Mouse (Mus musculus): ENCODE data around the gene Cacfd1. TPM values are rescaled to one million over a fixed set of nuclear protein-coding genes. Genes with fewer than 3 reads are reported as not detected.

Gene Cacfd1
- polyA plus RNA-seq (2016; fragmentation: Nextera tagmentation; extraction: Ambion mirVana): 16.5 and 19.1 TPM in 2 replicates

GRCm38 (mm10) chr2:27009714-27010244 lies at the start of gene Cacfd1:
TSS of gene Cacfd1 (plus strand) at chr2:27009926.
- Histone ChIP-seq H3K4me3 (peak within 1 kb of the TSS; percentile 70), H3K9me3 (replicated peaks) (no peaks in the 10 kb centered on the region), H3K36me3 (peaks cover 16% of the 10 kb centered on the region), H3K4me2 (peak within 1 kb of the TSS; percentile 85), H3K27ac (peak within 1 kb of the TSS; percentile 69), H3K9ac (peak within 1 kb of the TSS; percentile 82), H3K4me1 (peaks cover 24% of the 10 kb centered on the region), H3K27me3 (replicated peaks) (0 out of 2 replicates have a peak, but pooled peaks cover 4% of the 10 kb centered on the region)
- ATAC-seq: peak; percentile 95
- WGBS (ENCODE audit: insufficient replicate concordance): under 1% methylated on average over 43 of the region's 43 CpGs

GRCm38 (mm10) chr2:26960756-26961155 lies 49.0 kb upstream of the Cacfd1 start:
- no peak overlapping the region for H3K9ac ChIP-seq
- H3K4me1 ChIP-seq: peaks cover 42% of the 10 kb centered on the region
- H3K4me2 ChIP-seq: no peak overlapping the region
- no peak overlapping the region for H3K27ac ChIP-seq
- no peak for ATAC-seq
- H3K9me3 ChIP-seq (replicated peaks): no peaks in the 10 kb centered on the region
- H3K27me3 ChIP-seq (replicated peaks): no peaks in the 10 kb centered on the region
- no peak overlapping the region for H3K4me3 ChIP-seq
- peaks cover 68% of the 10 kb centered on the region for H3K36me3 ChIP-seq
- WGBS (ENCODE audit: insufficient replicate concordance): 76% methylated on average over 4 of the region's 4 CpGs

- peak within 1 kb of the TSS; percentile 96 for H3K27ac ChIP-seq
- peaks cover 35% of the 10 kb centered on the region for H3K36me3 ChIP-seq
- peak within 1 kb of the TSS; percentile 87 for H3K9ac ChIP-seq
- under 1% methylated on average over 50 of the region's 50 CpGs for WGBS (ENCODE audit: insufficient replicate concordance)
- H3K27me3 ChIP-seq (replicated peaks): no peaks in the 10 kb centered on the region
- H3K4me3 ChIP-seq: peak within 1 kb of the TSS; percentile 88
- peaks cover 37% of the 10 kb centered on the region for H3K4me1 ChIP-seq
- H3K4me2 ChIP-seq: peak within 1 kb of the TSS; percentile 87
- ATAC-seq: peak; percentile 92
- H3K9me3 ChIP-seq (replicated peaks): peaks cover 7% of the 10 kb centered on the region; the same call in 1 of the 2 replicates
Observed at GRCm38 (mm10) chr2:26963923-26964723, 45.6 kb upstream of the Cacfd1 start, which contains the start of gene Rexo4. TSS of gene Rexo4 (minus strand) at chr2:26964386.

GRCm38 (mm10) chr2:26964724-26965370 lies 44.9 kb upstream of the Cacfd1 start:
- ATAC-seq: peak; percentile 43
- no peaks in the 10 kb centered on the region for H3K27me3 ChIP-seq (replicated peaks)
- WGBS (ENCODE audit: insufficient replicate concordance): 19% methylated on average over 14 of the region's 14 CpGs
- peak overlapping the region; percentile 87 for H3K9ac ChIP-seq
- peaks cover 7% of the 10 kb centered on the region; the same call in 1 of the 2 replicates for H3K9me3 ChIP-seq (replicated peaks)
- H3K4me2 ChIP-seq: peak overlapping the region; percentile 87
- H3K36me3 ChIP-seq: peaks cover 30% of the 10 kb centered on the region
- peak overlapping the region; percentile 96 for H3K27ac ChIP-seq
- H3K4me3 ChIP-seq: peak overlapping the region; percentile 88
- H3K4me1 ChIP-seq: peaks cover 37% of the 10 kb centered on the region

GRCm38 (mm10) chr2:26967262-26967661 lies 42.5 kb upstream of the Cacfd1 start:
- H3K36me3 ChIP-seq: peaks cover 6% of the 10 kb centered on the region
- WGBS (ENCODE audit: insufficient replicate concordance): 65% methylated on average over 2 of the region's 2 CpGs
- H3K4me2 ChIP-seq: no peak overlapping the region
- peaks cover 3% of the 10 kb centered on the region; the same call in 1 of the 2 replicates for H3K27me3 ChIP-seq (replicated peaks)
- H3K9ac ChIP-seq: no peak overlapping the region
- H3K27ac ChIP-seq: no peak overlapping the region
- ATAC-seq: no peak
- peaks cover 24% of the 10 kb centered on the region for H3K4me1 ChIP-seq
- no peak overlapping the region for H3K4me3 ChIP-seq
- H3K9me3 ChIP-seq (replicated peaks): peaks cover 7% of the 10 kb centered on the region; the same call in 1 of the 2 replicates

- peak within 1 kb of the TSS; percentile 64; the same call in 1 of the 2 replicates for H3K27ac ChIP-seq
- H3K9ac ChIP-seq: no peak within 1 kb of the TSS
- no peak for ATAC-seq
- peaks cover 12% of the 10 kb centered on the region for H3K27me3 ChIP-seq (replicated peaks)
- H3K9me3 ChIP-seq (replicated peaks): no peaks in the 10 kb centered on the region
- 52% methylated on average over 3 of the region's 3 CpGs for WGBS (ENCODE audit: insufficient replicate concordance)
- 0 out of 2 replicates have a peak within 1 kb of the TSS, but pooled peaks have one; percentile 3 for H3K4me2 ChIP-seq
- H3K4me3 ChIP-seq: no peak within 1 kb of the TSS
- H3K36me3 ChIP-seq: no peaks in the 10 kb centered on the region
- no peaks in the 10 kb centered on the region for H3K4me1 ChIP-seq
Observed at GRCm38 (mm10) chr2:26973116-26973515, 36.6 kb upstream of the Cacfd1 start, which contains the start of gene Adamts13. TSS of gene Adamts13 (plus strand) at chr2:26973416.

- Histone ChIP-seq H3K27ac (0 out of 2 replicates have a peak overlapping the region, but pooled peaks have one; percentile 64), H3K36me3 (no peaks in the 10 kb centered on the region), H3K9me3 (replicated peaks) (no peaks in the 10 kb centered on the region), H3K4me2 (0 out of 2 replicates have a peak overlapping the region, but pooled peaks have one; percentile 3), H3K4me1 (no peaks in the 10 kb centered on the region), H3K27me3 (replicated peaks) (peaks cover 12% of the 10 kb centered on the region), H3K4me3 (no peak overlapping the region), H3K9ac (no peak overlapping the region)
- no peak for ATAC-seq
- WGBS (ENCODE audit: insufficient replicate concordance): 16% methylated on average over 4 of the region's 4 CpGs
Observed at GRCm38 (mm10) chr2:26973960-26974359, 35.8 kb upstream of the Cacfd1 start.

- H3K36me3 ChIP-seq: no peaks in the 10 kb centered on the region
- no peaks in the 10 kb centered on the region for H3K9me3 ChIP-seq (replicated peaks)
- ATAC-seq: no peak
- H3K27me3 ChIP-seq (replicated peaks): 0 out of 2 replicates have a peak, but pooled peaks cover 4% of the 10 kb centered on the region
- no peak overlapping the region for H3K9ac ChIP-seq
- H3K4me3 ChIP-seq: no peak overlapping the region
- H3K27ac ChIP-seq: no peak overlapping the region
- WGBS (ENCODE audit: insufficient replicate concordance): 36% methylated on average over 1 of the region's 1 CpGs
- no peaks in the 10 kb centered on the region for H3K4me1 ChIP-seq
- no peak overlapping the region for H3K4me2 ChIP-seq
Observed at GRCm38 (mm10) chr2:26980361-26980760, 29.4 kb upstream of the Cacfd1 start.

- ATAC-seq: no peak
Observed at GRCm38 (mm10) chr2:26984179-26984578, 25.5 kb upstream of the Cacfd1 start.

GRCm38 (mm10) chr2:26984640-26985039 lies 25.1 kb upstream of the Cacfd1 start:
- ATAC-seq: no peak

More at GRCm38 (mm10) chr2:26984179-26984578, 25.5 kb upstream of the Cacfd1 start:
- 59% methylated on average over 2 of the region's 2 CpGs for WGBS (ENCODE audit: insufficient replicate concordance)
- Histone ChIP-seq H3K4me2 (no peak overlapping the region), H3K36me3 (no peaks in the 10 kb centered on the region), H3K27me3 (replicated peaks) (0 out of 2 replicates have a peak, but pooled peaks cover 4% of the 10 kb centered on the region), H3K27ac (no peak overlapping the region), H3K4me3 (no peak overlapping the region), H3K4me1 (no peaks in the 10 kb centered on the region), H3K9ac (no peak overlapping the region), H3K9me3 (replicated peaks) (no peaks in the 10 kb centered on the region)

GRCm38 (mm10) chr2:26993936-26994335 lies 15.8 kb upstream of the Cacfd1 start:
- H3K36me3 ChIP-seq: no peaks in the 10 kb centered on the region
- no peak overlapping the region for H3K9ac ChIP-seq
- WGBS (ENCODE audit: insufficient replicate concordance): 54% methylated on average over 3 of the region's 3 CpGs
- 0 out of 2 replicates have a peak, but pooled peaks cover 3% of the 10 kb centered on the region for H3K4me1 ChIP-seq
- no peaks in the 10 kb centered on the region for H3K9me3 ChIP-seq (replicated peaks)
- H3K27ac ChIP-seq: no peak overlapping the region
- H3K4me3 ChIP-seq: no peak overlapping the region
- no peak overlapping the region for H3K4me2 ChIP-seq
- H3K27me3 ChIP-seq (replicated peaks): no peaks in the 10 kb centered on the region
- no peak for ATAC-seq

More at GRCm38 (mm10) chr2:26984640-26985039, 25.1 kb upstream of the Cacfd1 start:
- H3K27me3 ChIP-seq (replicated peaks): 0 out of 2 replicates have a peak, but pooled peaks cover 4% of the 10 kb centered on the region
- no peaks in the 10 kb centered on the region for H3K9me3 ChIP-seq (replicated peaks)
- no peak overlapping the region for H3K4me2 ChIP-seq
- H3K27ac ChIP-seq: no peak overlapping the region
- H3K36me3 ChIP-seq: no peaks in the 10 kb centered on the region
- H3K9ac ChIP-seq: no peak overlapping the region
- 68% methylated on average over 5 of the region's 5 CpGs for WGBS (ENCODE audit: insufficient replicate concordance)
- H3K4me3 ChIP-seq: no peak overlapping the region
- H3K4me1 ChIP-seq: no peaks in the 10 kb centered on the region

All from liver, embryonic 12.5 days (tissue).